Mouse (Mus musculus): ENCODE measurements around the gene Taf8. TPM values are rescaled to one million over a fixed set of nuclear protein-coding genes. Genes with fewer than 3 reads are reported as not detected.
"Not testable (repeated sequence)": the region's sequence is repeated elsewhere in the genome, so short reads cannot be mapped to it uniquely, and the experiment has no call there.

Gene Taf8
- total and polyA plus RNA-seq, 2 experiments from 2014 or later, result 11.5 to 15.1 TPM

DNA sequence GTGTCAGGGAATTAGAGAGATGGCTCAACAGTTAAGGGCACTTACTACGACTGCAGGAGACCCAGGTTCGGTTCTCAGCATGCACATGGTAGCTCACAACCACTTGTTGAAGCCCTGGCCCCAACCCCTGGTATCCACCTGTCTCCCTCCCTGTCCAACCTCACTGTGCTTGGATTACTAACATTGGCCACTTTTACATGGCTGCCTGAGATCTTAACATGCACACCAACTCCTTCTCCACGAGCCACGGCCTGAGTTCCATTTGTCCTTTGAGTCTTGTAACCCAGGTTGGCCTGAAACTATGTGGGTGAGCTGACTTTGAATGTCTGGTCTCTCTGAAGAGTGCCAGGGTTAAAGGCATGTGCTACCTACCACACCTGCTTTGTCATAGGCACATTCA lies 4.6 kb upstream of the Taf8 start:
- WGBS, result 87% methylated on average over 4 of the region's 4 CpGs
- TF ChIP-seq CTCF (IDR thresholded peaks at IDR 0.05), result no peak
- H3K36me3 ChIP-seq (ENCODE audit: insufficient read depth, low read length), result no peaks in the 10 kb centered on the region
- H3K27ac ChIP-seq (ENCODE audit: low read depth, low read length), result no peak overlapping the region
- H3K9me3 ChIP-seq (ENCODE audit: low read length), result no peaks in the 10 kb centered on the region
- DNase-seq (ENCODE audit: low spot score) (no peak), ATAC-seq (ENCODE audit: low FRiP score) (no peak)
- no peaks in the 10 kb centered on the region for H3K4me1 ChIP-seq (ENCODE audit: insufficient read depth, low read length)
- H3K4me3 ChIP-seq (ENCODE audit: low read depth, low read length), result no peak overlapping the region
- H3K9ac ChIP-seq (replicated peaks; ENCODE audit: low read length, poor library complexity, severe bottlenecking), result no peak overlapping the region
- no peak overlapping the region for H3K4me2 ChIP-seq (ENCODE audit: low read depth, low read length, poor library complexity, severe bottlenecking)
- no peaks in the 10 kb centered on the region for H3K27me3 ChIP-seq (ENCODE audit: insufficient read depth, low read length)

GRCm38 (mm10) chr17:47506042-47506441 lies 4.0 kb upstream of the Taf8 start:
- no peak overlapping the region for H3K4me3 ChIP-seq (ENCODE audit: low read depth, low read length)
- DNase-seq (ENCODE audit: low spot score) (no peak), ATAC-seq (ENCODE audit: low FRiP score) (no peak)
- no peak overlapping the region for H3K27ac ChIP-seq (ENCODE audit: low read depth, low read length)
- no peak overlapping the region for H3K9ac ChIP-seq (replicated peaks; ENCODE audit: low read length, poor library complexity, severe bottlenecking)
- H3K4me2 ChIP-seq (ENCODE audit: low read depth, low read length, poor library complexity, severe bottlenecking), result no peak overlapping the region
- H3K36me3 ChIP-seq (ENCODE audit: insufficient read depth, low read length), result no peaks in the 10 kb centered on the region
- peaks cover 5% of the 10 kb centered on the region; the same call in 1 of the 2 replicates for H3K4me1 ChIP-seq (ENCODE audit: insufficient read depth, low read length)
- no peaks in the 10 kb centered on the region for H3K27me3 ChIP-seq (ENCODE audit: insufficient read depth, low read length)
- 91% methylated on average over 1 of the region's 1 CpGs for WGBS
- H3K9me3 ChIP-seq (ENCODE audit: low read length), result no peaks in the 10 kb centered on the region
- TF ChIP-seq CTCF (IDR thresholded peaks at IDR 0.05), result no peak

DNA sequence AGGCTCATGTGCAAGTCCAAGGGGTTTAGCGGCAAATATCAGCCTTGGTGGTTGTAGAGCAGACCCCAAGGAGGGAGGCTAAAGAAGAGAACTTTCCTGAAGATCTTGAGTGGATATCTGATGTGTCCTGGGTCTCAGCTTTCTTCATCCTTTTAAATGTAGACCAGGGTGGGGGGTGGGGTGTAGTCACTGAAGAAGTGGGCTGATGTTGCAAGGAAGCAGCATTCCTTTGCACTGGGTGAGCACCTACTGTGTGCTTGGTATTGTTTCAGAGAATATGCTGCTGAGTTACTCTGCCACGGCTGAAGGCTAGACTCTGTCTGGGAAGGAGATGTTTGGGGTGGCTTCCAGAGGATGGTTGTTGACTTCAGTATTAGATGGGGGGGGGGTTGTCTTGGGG lies 3.5 kb upstream of the Taf8 start:
- 66% methylated on average over 2 of the region's 2 CpGs for WGBS
- H3K27ac ChIP-seq (ENCODE audit: low read depth, low read length), result no peak overlapping the region
- no peak for TF ChIP-seq CTCF (IDR thresholded peaks at IDR 0.05)
- ATAC-seq (ENCODE audit: low FRiP score) (no peak), DNase-seq (ENCODE audit: low spot score) (no peak)
- no peaks in the 10 kb centered on the region for H3K27me3 ChIP-seq (ENCODE audit: insufficient read depth, low read length)
- peaks cover 6% of the 10 kb centered on the region; the same call in 1 of the 2 replicates for H3K4me1 ChIP-seq (ENCODE audit: insufficient read depth, low read length)
- H3K4me2 ChIP-seq (ENCODE audit: low read depth, low read length, poor library complexity, severe bottlenecking), result peak overlapping the region; percentile 47
- H3K36me3 ChIP-seq (ENCODE audit: insufficient read depth, low read length), result no peaks in the 10 kb centered on the region
- no peaks in the 10 kb centered on the region for H3K9me3 ChIP-seq (ENCODE audit: low read length)
- peak overlapping the region; percentile 30 for H3K4me3 ChIP-seq (ENCODE audit: low read depth, low read length)
- no peak overlapping the region for H3K9ac ChIP-seq (replicated peaks; ENCODE audit: low read length, poor library complexity, severe bottlenecking)

DNA sequence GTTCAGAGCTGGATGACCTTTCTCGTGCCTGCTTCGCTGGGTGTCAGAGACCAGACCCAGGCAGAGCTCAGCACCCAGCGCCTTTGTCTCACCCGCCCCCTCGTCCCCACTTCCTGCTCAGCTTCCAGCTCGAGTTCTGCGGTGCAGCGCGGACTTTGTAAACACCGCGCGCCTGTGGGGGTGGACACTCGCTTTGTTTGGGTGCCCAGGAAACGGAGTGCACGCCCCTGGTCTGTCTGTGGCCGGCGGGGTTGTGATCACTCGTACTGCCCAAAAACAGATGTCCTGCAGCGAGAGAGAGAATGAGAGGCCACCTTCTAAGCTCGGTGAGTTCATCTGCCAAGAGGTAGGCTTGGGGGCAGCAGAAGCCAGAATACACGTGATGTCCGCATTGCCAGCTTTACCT lies 2.9 kb upstream of the Taf8 start, which contains the start of gene Ccnd3:
Gene Ccnd3, plus strand, starts transcription at position 111 of the 406 bp plus-strand sequence.
- DNase-seq (ENCODE audit: low spot score), result peak; percentile 28
- Histone ChIP-seq H3K9me3 (ENCODE audit: low read length) (no peaks in the 10 kb centered on the region), H3K9ac (replicated peaks; ENCODE audit: low read length, poor library complexity, severe bottlenecking) (0 out of 2 replicates have a peak within 1 kb of the TSS, but pooled peaks have one; percentile 14), H3K27me3 (ENCODE audit: insufficient read depth, low read length) (no peaks in the 10 kb centered on the region), H3K4me1 (ENCODE audit: insufficient read depth, low read length) (peaks cover 6% of the 10 kb centered on the region; the same call in 1 of the 2 replicates), H3K27ac (ENCODE audit: low read depth, low read length) (no peak within 1 kb of the TSS), H3K4me2 (ENCODE audit: low read depth, low read length, poor library complexity, severe bottlenecking) (peak within 1 kb of the TSS; percentile 47), H3K36me3 (ENCODE audit: insufficient read depth, low read length) (no peaks in the 10 kb centered on the region), H3K4me3 (ENCODE audit: low read depth, low read length) (peak within 1 kb of the TSS; percentile 30)
- WGBS, result 4% methylated on average over 22 of the region's 22 CpGs
- ATAC-seq (ENCODE audit: low FRiP score), result no peak
- no peak for TF ChIP-seq CTCF (IDR thresholded peaks at IDR 0.05)

- TF ChIP-seq CTCF (IDR thresholded peaks at IDR 0.05), result no peak
- WGBS, result 73% methylated on average over 5 of the region's 5 CpGs
- H3K9ac ChIP-seq (replicated peaks; ENCODE audit: low read length, poor library complexity, severe bottlenecking), result no peak overlapping the region
Observed at GRCm38 (mm10) chr17:47504228-47504627, 2.1 kb upstream of the Taf8 start.

GRCm38 (mm10) chr17:47503689-47504088 lies 1.6 kb upstream of the Taf8 start:
- no peak for DNase-seq (ENCODE audit: low spot score)
- Histone ChIP-seq H3K36me3 (ENCODE audit: insufficient read depth, low read length) (no peaks in the 10 kb centered on the region), H3K4me3 (ENCODE audit: low read depth, low read length) (no peak overlapping the region), H3K4me2 (ENCODE audit: low read depth, low read length, poor library complexity, severe bottlenecking) (no peak overlapping the region), H3K9ac (replicated peaks; ENCODE audit: low read length, poor library complexity, severe bottlenecking) (no peak overlapping the region), H3K4me1 (ENCODE audit: insufficient read depth, low read length) (peaks cover 6% of the 10 kb centered on the region; the same call in 1 of the 2 replicates), H3K27me3 (ENCODE audit: insufficient read depth, low read length) (no peaks in the 10 kb centered on the region), H3K9me3 (ENCODE audit: low read length) (no peaks in the 10 kb centered on the region), H3K27ac (ENCODE audit: low read depth, low read length) (no peak overlapping the region)
- TF ChIP-seq CTCF (IDR thresholded peaks at IDR 0.05), result no peak
- no peak for ATAC-seq (ENCODE audit: low FRiP score)

More at GRCm38 (mm10) chr17:47504228-47504627, 2.1 kb upstream of the Taf8 start:
- peaks cover 6% of the 10 kb centered on the region; the same call in 1 of the 2 replicates for H3K4me1 ChIP-seq (ENCODE audit: insufficient read depth, low read length)
- no peak for ATAC-seq (ENCODE audit: low FRiP score)
- no peaks in the 10 kb centered on the region for H3K27me3 ChIP-seq (ENCODE audit: insufficient read depth, low read length)
- H3K9me3 ChIP-seq (ENCODE audit: low read length), result no peaks in the 10 kb centered on the region
- no peak for DNase-seq (ENCODE audit: low spot score)
- no peaks in the 10 kb centered on the region for H3K36me3 ChIP-seq (ENCODE audit: insufficient read depth, low read length)
- H3K4me2 ChIP-seq (ENCODE audit: low read depth, low read length, poor library complexity, severe bottlenecking), result no peak overlapping the region
- H3K27ac ChIP-seq (ENCODE audit: low read depth, low read length), result no peak overlapping the region
- no peak overlapping the region for H3K4me3 ChIP-seq (ENCODE audit: low read depth, low read length)

DNA sequence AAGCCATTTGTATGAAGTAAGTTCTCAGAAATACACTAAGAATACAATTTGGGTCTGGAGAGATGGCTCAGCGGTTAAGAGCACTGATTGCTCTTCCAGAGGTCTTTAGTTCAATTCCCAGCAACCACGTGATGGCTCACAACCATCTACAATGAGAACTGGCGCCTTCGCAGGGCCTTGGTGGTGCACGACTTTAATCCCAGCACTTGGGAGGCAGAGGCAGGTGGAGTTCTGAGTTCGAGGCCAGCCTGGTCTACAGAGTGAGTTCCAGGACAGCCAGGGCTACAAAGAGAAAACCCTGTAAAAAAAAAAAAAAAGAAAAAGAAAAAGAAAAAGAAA lies 584 bp upstream of the Taf8 start:
- H3K27ac ChIP-seq (ENCODE audit: low read depth, low read length); H3K9ac ChIP-seq (replicated peaks; ENCODE audit: low read length, poor library complexity, severe bottlenecking); DNase-seq (ENCODE audit: low spot score); H3K9me3 ChIP-seq (ENCODE audit: low read length); H3K27me3 ChIP-seq (ENCODE audit: insufficient read depth, low read length); H3K36me3 ChIP-seq (ENCODE audit: insufficient read depth, low read length); H3K4me1 ChIP-seq (ENCODE audit: insufficient read depth, low read length); ATAC-seq (ENCODE audit: low FRiP score): not testable (repeated sequence)
- 79% methylated on average over 6 of the region's 6 CpGs for WGBS
- peak overlapping the region; percentile 60 for H3K4me3 ChIP-seq (ENCODE audit: low read depth, low read length)
- peak overlapping the region; percentile 64 for H3K4me2 ChIP-seq (ENCODE audit: low read depth, low read length, poor library complexity, severe bottlenecking)
